Mouse (Mus musculus): ENCODE measurements around the gene Pdcd5. TPM values are rescaled to one million over a fixed set of nuclear protein-coding genes. Genes with fewer than 3 reads are reported as not detected.

The Pdcd5 gene
- polyA plus RNA-seq, 1 experiment from 2014 or later, result 162 TPM

DNA sequence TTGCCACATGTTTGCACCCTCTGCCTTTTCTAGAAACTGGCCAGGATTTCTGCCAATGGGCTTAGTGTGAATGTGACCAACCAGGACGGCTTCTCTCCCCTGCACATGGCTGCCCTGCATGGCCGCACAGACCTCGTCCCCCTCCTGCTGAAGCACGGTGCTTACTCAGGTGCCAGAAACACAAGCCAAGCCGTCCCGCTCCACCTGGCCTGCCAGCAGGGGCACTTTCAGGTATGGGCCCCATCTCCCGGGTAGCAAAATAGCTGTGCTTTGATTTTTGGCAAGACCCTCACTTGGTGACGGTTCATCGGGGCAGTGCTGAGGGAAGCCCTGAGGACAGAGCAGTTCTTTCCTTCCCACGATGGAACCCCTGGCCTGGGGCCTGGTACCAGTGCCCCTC is 19.9 kb downstream of the Pdcd5 start:
- Histone ChIP-seq H3K4me2 (ENCODE audit: low read depth, low read length) (no peak overlapping the region), H3K27ac (ENCODE audit: low read depth) (no peak overlapping the region), H3K36me3 (replicated peaks; ENCODE audit: insufficient read depth, low read length) (peaks cover 52% of the 10 kb centered on the region), H3K4me3 (ENCODE audit: low read depth, low read length) (no peak overlapping the region), H3K27me3 (ENCODE audit: insufficient read depth, low read length) (no peaks in the 10 kb centered on the region), H3K4me1 (ENCODE audit: insufficient read depth) (no peaks in the 10 kb centered on the region), H3K9ac (replicated peaks) (no peak overlapping the region), H3K9me3 (ENCODE audit: low read length) (no peaks in the 10 kb centered on the region)
- DNase-seq (no peak), ATAC-seq (no peak)
- 89% methylated on average over 10 of the region's 10 CpGs for WGBS (ENCODE audit: insufficient replicate concordance)
- no peak for TF ChIP-seq CTCF (IDR thresholded peaks at IDR 0.05; ENCODE audit: low read depth)
- no peak for TF ChIP-seq EP300 (IDR thresholded peaks at IDR 0.05; ENCODE audit: low read depth)

DNA sequence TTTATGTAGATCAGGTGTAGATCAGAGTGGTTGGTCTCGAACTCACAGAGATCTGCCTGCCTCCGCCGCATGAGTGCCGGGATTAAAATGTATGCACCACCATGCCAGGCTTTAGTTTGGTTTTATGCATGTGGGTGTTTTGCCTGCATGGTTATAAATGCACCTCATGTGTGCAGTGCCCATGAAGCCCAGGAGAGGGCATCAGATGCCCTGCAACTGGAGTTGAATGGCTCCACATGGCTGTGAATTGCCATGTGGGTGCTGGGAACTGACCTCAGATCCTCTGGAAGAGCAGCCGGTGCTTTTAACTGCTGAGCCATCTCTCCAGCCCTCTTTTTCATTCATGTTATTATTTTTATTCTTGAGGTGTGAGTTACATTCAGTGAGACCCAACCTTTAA is 21.3 kb downstream of the Pdcd5 start:
- Histone ChIP-seq H3K4me1 (ENCODE audit: insufficient read depth) (no peaks in the 10 kb centered on the region), H3K9me3 (ENCODE audit: low read length) (no peaks in the 10 kb centered on the region), H3K36me3 (replicated peaks; ENCODE audit: insufficient read depth, low read length) (peaks cover 57% of the 10 kb centered on the region), H3K9ac (replicated peaks) (no peak overlapping the region), H3K27ac (ENCODE audit: low read depth) (no peak overlapping the region), H3K27me3 (ENCODE audit: insufficient read depth, low read length) (no peaks in the 10 kb centered on the region), H3K4me3 (ENCODE audit: low read depth, low read length) (no peak overlapping the region), H3K4me2 (ENCODE audit: low read depth, low read length) (no peak overlapping the region)
- no peak for DNase-seq
- 96% methylated on average over 5 of the region's 5 CpGs for WGBS (ENCODE audit: insufficient replicate concordance)
- no peak for TF ChIP-seq EP300 (IDR thresholded peaks at IDR 0.05; ENCODE audit: low read depth)
- peak; percentile 26 for TF ChIP-seq CTCF (IDR thresholded peaks at IDR 0.05; ENCODE audit: low read depth)
- no peak for ATAC-seq

DNA sequence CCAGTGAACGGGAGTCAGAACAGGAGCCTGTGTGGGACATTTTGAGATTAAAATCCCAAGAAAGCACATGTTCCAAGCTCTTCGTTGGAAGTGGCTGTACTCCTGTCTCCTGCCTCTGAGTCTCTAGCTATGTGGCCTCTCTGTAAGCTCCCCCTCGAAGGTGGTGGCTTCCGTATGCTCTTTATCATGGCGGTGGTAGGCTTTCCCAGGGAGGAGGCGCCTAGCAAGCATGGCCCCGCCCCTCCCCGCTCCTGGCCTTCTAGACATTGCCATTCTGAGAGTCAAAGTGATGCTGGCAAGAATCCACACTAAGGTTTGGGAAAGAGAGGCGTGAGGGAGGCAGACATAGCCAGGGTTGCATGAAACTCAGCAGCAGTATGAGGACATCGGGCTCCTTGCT is 24.7 kb downstream of the Pdcd5 start:
- no peaks in the 10 kb centered on the region for H3K9me3 ChIP-seq (ENCODE audit: low read length)
- no peak overlapping the region for H3K4me3 ChIP-seq (ENCODE audit: low read depth, low read length)
- TF ChIP-seq EP300 (IDR thresholded peaks at IDR 0.05; ENCODE audit: low read depth) (no peak), CTCF (IDR thresholded peaks at IDR 0.05; ENCODE audit: low read depth) (no peak)
- DNase-seq (no peak), ATAC-seq (no peak)
- no peaks in the 10 kb centered on the region for H3K4me1 ChIP-seq (ENCODE audit: insufficient read depth)
- no peaks in the 10 kb centered on the region for H3K27me3 ChIP-seq (ENCODE audit: insufficient read depth, low read length)
- H3K4me2 ChIP-seq (ENCODE audit: low read depth, low read length), result no peak overlapping the region
- 87% methylated on average over 10 of the region's 10 CpGs for WGBS (ENCODE audit: insufficient replicate concordance)
- no peak overlapping the region for H3K9ac ChIP-seq (replicated peaks)
- peaks cover 68% of the 10 kb centered on the region for H3K36me3 ChIP-seq (replicated peaks; ENCODE audit: insufficient read depth, low read length)
- no peak overlapping the region for H3K27ac ChIP-seq (ENCODE audit: low read depth)

DNA sequence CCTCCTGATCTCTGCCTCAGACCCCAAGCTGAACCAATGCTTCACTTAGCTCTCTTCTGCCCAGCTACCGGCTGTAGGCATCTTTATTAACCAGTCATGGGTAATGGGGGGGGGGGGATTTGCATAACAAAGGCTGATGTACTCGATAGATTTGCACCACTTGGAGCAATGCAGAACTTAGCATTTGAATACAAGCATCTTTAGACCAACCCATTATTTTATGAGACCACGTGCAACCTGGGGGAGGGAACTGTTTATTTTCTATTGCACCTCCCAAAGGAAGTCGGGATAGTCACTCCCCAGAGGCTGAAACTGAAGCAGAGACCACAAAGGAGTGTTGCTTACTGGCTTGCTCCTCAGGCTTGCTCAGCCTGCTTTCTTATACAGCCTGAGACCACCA is 29.8 kb downstream of the Pdcd5 start:
- Histone ChIP-seq H3K27me3 (ENCODE audit: insufficient read depth, low read length) (no peaks in the 10 kb centered on the region), H3K27ac (ENCODE audit: low read depth) (no peak overlapping the region), H3K4me1 (ENCODE audit: insufficient read depth) (no peaks in the 10 kb centered on the region), H3K9ac (replicated peaks) (no peak overlapping the region), H3K4me3 (ENCODE audit: low read depth, low read length) (no peak overlapping the region), H3K9me3 (ENCODE audit: low read length) (no peaks in the 10 kb centered on the region), H3K4me2 (ENCODE audit: low read depth, low read length) (no peak overlapping the region), H3K36me3 (replicated peaks; ENCODE audit: insufficient read depth, low read length) (peaks cover 75% of the 10 kb centered on the region)
- WGBS (ENCODE audit: insufficient replicate concordance), result 84% methylated on average over 4 of the region's 4 CpGs
- ATAC-seq, result no peak
- no peak for DNase-seq
- TF ChIP-seq EP300 (IDR thresholded peaks at IDR 0.05; ENCODE audit: low read depth) (no peak), CTCF (IDR thresholded peaks at IDR 0.05; ENCODE audit: low read depth) (no peak)

DNA sequence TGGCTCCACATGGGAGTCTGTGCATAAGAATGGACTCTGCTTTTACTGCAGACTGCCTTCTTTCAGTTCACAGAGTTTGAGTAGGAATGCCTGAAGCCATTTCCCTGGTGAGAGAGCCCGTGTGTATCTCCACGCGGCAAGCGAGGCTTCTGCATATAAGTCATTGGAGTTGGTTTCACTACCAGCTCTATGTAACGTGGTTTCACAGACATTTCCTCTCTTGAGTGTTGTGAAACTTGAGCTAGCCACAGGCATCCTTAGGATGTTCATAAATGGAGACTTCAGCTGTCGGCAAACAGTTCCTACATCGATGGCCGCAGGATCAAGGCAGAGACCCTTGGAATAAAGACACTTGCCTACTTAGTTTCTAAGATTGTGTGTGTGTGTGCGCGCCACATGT is 38.1 kb downstream of the Pdcd5 start:
- H3K4me2 ChIP-seq (ENCODE audit: low read depth, low read length), result no peak overlapping the region
- 79% methylated on average over 10 of the region's 10 CpGs for WGBS (ENCODE audit: insufficient replicate concordance)
- H3K9ac ChIP-seq (replicated peaks), result no peak overlapping the region
- no peaks in the 10 kb centered on the region for H3K4me1 ChIP-seq (ENCODE audit: insufficient read depth)
- no peaks in the 10 kb centered on the region for H3K9me3 ChIP-seq (ENCODE audit: low read length)
- H3K27me3 ChIP-seq (ENCODE audit: insufficient read depth, low read length), result no peaks in the 10 kb centered on the region
- DNase-seq (no peak), ATAC-seq (no peak)
- no peak overlapping the region for H3K4me3 ChIP-seq (ENCODE audit: low read depth, low read length)
- H3K36me3 ChIP-seq (replicated peaks; ENCODE audit: insufficient read depth, low read length), result peaks cover 58% of the 10 kb centered on the region
- TF ChIP-seq EP300 (IDR thresholded peaks at IDR 0.05; ENCODE audit: low read depth) (no peak), CTCF (IDR thresholded peaks at IDR 0.05; ENCODE audit: low read depth) (no peak)
- H3K27ac ChIP-seq (ENCODE audit: low read depth), result no peak overlapping the region

DNA sequence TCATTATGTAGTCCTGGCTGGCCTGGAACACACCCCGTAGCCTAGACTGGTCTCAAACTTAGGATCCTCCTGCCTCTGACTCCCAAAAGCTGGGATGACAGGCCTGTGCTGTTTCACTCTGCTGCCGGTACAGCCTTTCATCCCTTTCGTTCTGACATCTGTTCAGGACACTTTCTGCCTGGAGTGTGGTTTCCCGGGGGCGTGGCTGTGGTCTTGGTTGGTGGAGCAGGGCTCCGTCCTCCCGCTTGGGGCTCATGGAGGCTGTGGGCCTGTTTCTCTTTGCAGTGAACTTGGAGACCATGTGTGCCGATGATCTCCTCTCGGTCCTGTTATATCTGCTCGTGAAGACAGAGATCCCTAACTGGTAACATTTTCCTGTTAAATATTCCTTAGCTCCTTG is 40.5 kb downstream of the Pdcd5 start:
- H3K9ac ChIP-seq (replicated peaks), result no peak overlapping the region
- TF ChIP-seq EP300 (IDR thresholded peaks at IDR 0.05; ENCODE audit: low read depth) (no peak), CTCF (IDR thresholded peaks at IDR 0.05; ENCODE audit: low read depth) (no peak)
- H3K36me3 ChIP-seq (replicated peaks; ENCODE audit: insufficient read depth, low read length), result peaks cover 58% of the 10 kb centered on the region
- H3K27ac ChIP-seq (ENCODE audit: low read depth), result no peak overlapping the region
- peak; percentile 40 for DNase-seq
- H3K4me1 ChIP-seq (ENCODE audit: insufficient read depth), result no peaks in the 10 kb centered on the region
- H3K27me3 ChIP-seq (ENCODE audit: insufficient read depth, low read length), result no peaks in the 10 kb centered on the region
- no peak overlapping the region for H3K4me3 ChIP-seq (ENCODE audit: low read depth, low read length)
- 55% methylated on average over 10 of the region's 10 CpGs for WGBS (ENCODE audit: insufficient replicate concordance)
- H3K9me3 ChIP-seq (ENCODE audit: low read length), result no peaks in the 10 kb centered on the region
- no peak for ATAC-seq
- no peak overlapping the region for H3K4me2 ChIP-seq (ENCODE audit: low read depth, low read length)

DNA sequence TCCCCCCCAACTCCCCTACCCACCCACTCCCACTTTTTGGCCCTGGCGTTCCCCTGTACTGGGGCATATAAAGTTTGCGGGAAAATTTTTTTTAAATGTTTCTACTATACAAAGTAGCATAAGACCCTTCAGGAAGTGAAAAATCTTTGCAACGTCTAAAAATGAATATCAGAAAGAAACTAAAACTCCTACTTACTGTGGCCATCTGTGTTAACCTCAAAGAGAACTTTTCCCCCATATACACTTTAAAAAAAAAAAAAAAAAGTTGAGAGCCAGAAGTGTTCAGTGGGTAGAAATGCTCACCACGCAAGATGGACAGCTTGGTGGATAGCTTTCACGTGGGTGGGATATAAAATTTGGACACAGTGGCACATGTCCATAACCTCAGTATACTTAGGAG is 44.6 kb downstream of the Pdcd5 start:
- 91% methylated on average over 5 of the region's 5 CpGs for WGBS (ENCODE audit: insufficient replicate concordance)
- Histone ChIP-seq H3K9me3 (ENCODE audit: low read length) (no peaks in the 10 kb centered on the region), H3K27ac (ENCODE audit: low read depth) (no peak overlapping the region), H3K4me1 (ENCODE audit: insufficient read depth) (no peaks in the 10 kb centered on the region), H3K4me3 (ENCODE audit: low read depth, low read length) (no peak overlapping the region), H3K27me3 (ENCODE audit: insufficient read depth, low read length) (no peaks in the 10 kb centered on the region), H3K4me2 (ENCODE audit: low read depth, low read length) (no peak overlapping the region), H3K36me3 (replicated peaks; ENCODE audit: insufficient read depth, low read length) (peaks cover 46% of the 10 kb centered on the region), H3K9ac (replicated peaks) (no peak overlapping the region)
- DNase-seq (no peak), ATAC-seq (no peak)
- TF ChIP-seq CTCF (IDR thresholded peaks at IDR 0.05; ENCODE audit: low read depth) (no peak), EP300 (IDR thresholded peaks at IDR 0.05; ENCODE audit: low read depth) (no peak)

All from liver, postnatal 0 days (tissue).